Mouse (Mus musculus): Measurements from ENCODE around the gene Abtb1. TPM values are rescaled to one million over a fixed set of nuclear protein-coding genes. Genes with fewer than 3 reads are reported as not detected.

Abtb1 gene
- polyA plus RNA-seq, 1 experiment from 2014 or later, result 39.4 TPM

- Histone ChIP-seq H3K4me2 (ENCODE audit: low read length) (no peak overlapping the region), H3K9me3 (ENCODE audit: control insufficient read depth, low read length) (no peaks in the 10 kb centered on the region), H3K27me3 (replicated peaks; ENCODE audit: control insufficient read depth, insufficient read depth, low read length) (no peaks in the 10 kb centered on the region), H3K9ac (ENCODE audit: low read depth, low read length) (no peak overlapping the region), H3K4me1 (ENCODE audit: control insufficient read depth, insufficient read depth, low read depth, low read length) (peaks cover 3% of the 10 kb centered on the region; the same call in 1 of the 2 replicates), H3K36me3 (ENCODE audit: control insufficient read depth, insufficient read depth, low read length) (peaks cover 54% of the 10 kb centered on the region), H3K27ac (ENCODE audit: low read depth, low read length) (peak overlapping the region; percentile 58), H3K4me3 (ENCODE audit: low read length) (no peak overlapping the region)
- WGBS, result 70% methylated on average over 7 of the region's 7 CpGs
- no peak for ATAC-seq
These were observed 16.6 kb upstream of the Abtb1 start for GRCm38 (mm10) chr6:88858341-88858740.

- 83% methylated on average over 6 of the region's 6 CpGs for WGBS
- Histone ChIP-seq H3K9ac (ENCODE audit: low read depth, low read length) (peak overlapping the region; percentile 41), H3K27ac (ENCODE audit: low read depth, low read length) (0 out of 2 replicates have a peak overlapping the region, but pooled peaks have one; percentile 44), H3K4me1 (ENCODE audit: control insufficient read depth, insufficient read depth, low read depth, low read length) (peaks cover 3% of the 10 kb centered on the region; the same call in 1 of the 2 replicates), H3K36me3 (ENCODE audit: control insufficient read depth, insufficient read depth, low read length) (peaks cover 48% of the 10 kb centered on the region), H3K27me3 (replicated peaks; ENCODE audit: control insufficient read depth, insufficient read depth, low read length) (no peaks in the 10 kb centered on the region), H3K9me3 (ENCODE audit: control insufficient read depth, low read length) (no peaks in the 10 kb centered on the region), H3K4me2 (ENCODE audit: low read length) (no peak overlapping the region), H3K4me3 (ENCODE audit: low read length) (no peak overlapping the region)
- no peak for ATAC-seq
These were observed 16.0 kb upstream of the Abtb1 start for GRCm38 (mm10) chr6:88857830-88858229.

DNA sequence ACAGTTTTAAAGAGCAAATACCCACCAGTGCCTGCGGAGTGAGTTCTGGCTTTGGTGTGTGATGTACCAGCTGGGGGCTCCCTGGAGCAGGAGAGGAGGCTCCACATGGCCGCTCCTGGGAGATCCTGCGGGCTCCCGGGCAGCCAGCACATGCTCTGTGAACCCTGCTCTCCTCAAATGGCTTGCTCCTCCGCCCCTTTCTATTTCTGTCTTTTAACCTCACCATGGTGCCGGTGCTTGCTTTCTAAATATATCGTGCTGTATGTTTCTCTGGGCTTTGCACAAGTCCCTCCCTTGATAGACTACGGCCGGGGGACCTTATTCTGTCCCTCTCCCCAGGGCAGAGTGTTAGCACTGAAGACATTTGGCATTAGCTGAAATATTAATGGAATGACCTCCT, 15.5 kb upstream of the Abtb1 start:
- H3K4me1 ChIP-seq (ENCODE audit: control insufficient read depth, insufficient read depth, low read depth, low read length), result peaks cover 3% of the 10 kb centered on the region; the same call in 1 of the 2 replicates
- ATAC-seq, result no peak
- H3K9me3 ChIP-seq (ENCODE audit: control insufficient read depth, low read length), result no peaks in the 10 kb centered on the region
- no peak overlapping the region for H3K27ac ChIP-seq (ENCODE audit: low read depth, low read length)
- no peaks in the 10 kb centered on the region for H3K27me3 ChIP-seq (replicated peaks; ENCODE audit: control insufficient read depth, insufficient read depth, low read length)
- 35% methylated on average over 9 of the region's 9 CpGs for WGBS
- peaks cover 47% of the 10 kb centered on the region for H3K36me3 ChIP-seq (ENCODE audit: control insufficient read depth, insufficient read depth, low read length)
- H3K4me2 ChIP-seq (ENCODE audit: low read length), result no peak overlapping the region
- H3K4me3 ChIP-seq (ENCODE audit: low read length), result no peak overlapping the region
- H3K9ac ChIP-seq (ENCODE audit: low read depth, low read length), result no peak overlapping the region

GRCm38 (mm10) chr6:88855636-88856035, 13.9 kb upstream of the Abtb1 start:
- H3K4me1 ChIP-seq (ENCODE audit: control insufficient read depth, insufficient read depth, low read depth, low read length), result peaks cover 3% of the 10 kb centered on the region; the same call in 1 of the 2 replicates
- no peak overlapping the region for H3K27ac ChIP-seq (ENCODE audit: low read depth, low read length)
- 21% methylated on average over 5 of the region's 5 CpGs for WGBS
- no peak overlapping the region for H3K9ac ChIP-seq (ENCODE audit: low read depth, low read length)
- peaks cover 40% of the 10 kb centered on the region for H3K36me3 ChIP-seq (ENCODE audit: control insufficient read depth, insufficient read depth, low read length)
- peak; percentile 22; the same call in 1 of the 2 replicates for ATAC-seq
- H3K9me3 ChIP-seq (ENCODE audit: control insufficient read depth, low read length), result no peaks in the 10 kb centered on the region
- no peak overlapping the region for H3K4me3 ChIP-seq (ENCODE audit: low read length)
- no peak overlapping the region for H3K4me2 ChIP-seq (ENCODE audit: low read length)
- no peaks in the 10 kb centered on the region for H3K27me3 ChIP-seq (replicated peaks; ENCODE audit: control insufficient read depth, insufficient read depth, low read length)

GRCm38 (mm10) chr6:88854509-88854908, 12.7 kb upstream of the Abtb1 start:
- no peaks in the 10 kb centered on the region for H3K27me3 ChIP-seq (replicated peaks; ENCODE audit: control insufficient read depth, insufficient read depth, low read length)
- peaks cover 3% of the 10 kb centered on the region; the same call in 1 of the 2 replicates for H3K4me1 ChIP-seq (ENCODE audit: control insufficient read depth, insufficient read depth, low read depth, low read length)
- 75% methylated on average over 5 of the region's 5 CpGs for WGBS
- no peak overlapping the region for H3K4me3 ChIP-seq (ENCODE audit: low read length)
- ATAC-seq, result no peak
- no peak overlapping the region for H3K9ac ChIP-seq (ENCODE audit: low read depth, low read length)
- H3K27ac ChIP-seq (ENCODE audit: low read depth, low read length), result no peak overlapping the region
- no peak overlapping the region for H3K4me2 ChIP-seq (ENCODE audit: low read length)
- H3K9me3 ChIP-seq (ENCODE audit: control insufficient read depth, low read length), result no peaks in the 10 kb centered on the region
- peaks cover 31% of the 10 kb centered on the region for H3K36me3 ChIP-seq (ENCODE audit: control insufficient read depth, insufficient read depth, low read length)

DNA sequence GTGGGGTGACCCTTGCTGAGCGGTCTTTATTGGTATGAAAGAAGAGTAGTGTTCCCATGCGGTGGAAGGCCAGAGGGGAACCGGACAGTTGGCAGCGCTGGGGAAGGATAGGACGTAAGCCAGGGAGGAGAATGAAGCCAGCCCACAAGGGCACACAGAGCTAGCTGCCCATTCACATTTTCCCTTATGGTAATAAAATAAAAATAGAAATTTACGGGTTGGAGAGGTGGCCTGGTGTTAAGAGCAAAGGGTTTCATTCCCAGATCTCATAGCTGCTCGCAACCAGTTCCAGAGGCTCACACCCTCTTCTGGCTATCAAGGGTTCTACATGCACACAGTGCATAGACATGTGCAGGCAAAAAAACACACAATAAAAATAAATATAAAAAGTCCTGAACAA, 8.2 kb upstream of the Abtb1 start:
- no peak overlapping the region for H3K4me2 ChIP-seq (ENCODE audit: low read length)
- H3K27ac ChIP-seq (ENCODE audit: low read depth, low read length), result no peak overlapping the region
- H3K4me3 ChIP-seq (ENCODE audit: low read length), result no peak overlapping the region
- WGBS, result 87% methylated on average over 7 of the region's 7 CpGs
- H3K9ac ChIP-seq (ENCODE audit: low read depth, low read length), result no peak overlapping the region
- H3K4me1 ChIP-seq (ENCODE audit: control insufficient read depth, insufficient read depth, low read depth, low read length), result no peaks in the 10 kb centered on the region
- no peak for ATAC-seq
- no peaks in the 10 kb centered on the region for H3K9me3 ChIP-seq (ENCODE audit: control insufficient read depth, low read length)
- no peaks in the 10 kb centered on the region for H3K27me3 ChIP-seq (replicated peaks; ENCODE audit: control insufficient read depth, insufficient read depth, low read length)
- peaks cover 31% of the 10 kb centered on the region for H3K36me3 ChIP-seq (ENCODE audit: control insufficient read depth, insufficient read depth, low read length)

- Histone ChIP-seq H3K27ac (ENCODE audit: low read depth, low read length) (no peak overlapping the region), H3K4me3 (ENCODE audit: low read length) (no peak overlapping the region), H3K36me3 (ENCODE audit: control insufficient read depth, insufficient read depth, low read length) (peaks cover 31% of the 10 kb centered on the region), H3K4me1 (ENCODE audit: control insufficient read depth, insufficient read depth, low read depth, low read length) (no peaks in the 10 kb centered on the region), H3K27me3 (replicated peaks; ENCODE audit: control insufficient read depth, insufficient read depth, low read length) (no peaks in the 10 kb centered on the region), H3K9me3 (ENCODE audit: control insufficient read depth, low read length) (no peaks in the 10 kb centered on the region), H3K4me2 (ENCODE audit: low read length) (no peak overlapping the region), H3K9ac (ENCODE audit: low read depth, low read length) (no peak overlapping the region)
- no peak for ATAC-seq
- WGBS, result 52% methylated on average over 4 of the region's 4 CpGs
These were observed 7.5 kb upstream of the Abtb1 start for GRCm38 (mm10) chr6:88849270-88849669.

GRCm38 (mm10) chr6:88847571-88847970, 5.8 kb upstream of the Abtb1 start:
- 60% methylated on average over 2 of the region's 2 CpGs for WGBS
- no peak overlapping the region for H3K4me3 ChIP-seq (ENCODE audit: low read length)
- no peak overlapping the region for H3K9ac ChIP-seq (ENCODE audit: low read depth, low read length)
- H3K27me3 ChIP-seq (replicated peaks; ENCODE audit: control insufficient read depth, insufficient read depth, low read length), result no peaks in the 10 kb centered on the region
- no peak overlapping the region for H3K27ac ChIP-seq (ENCODE audit: low read depth, low read length)
- peaks cover 5% of the 10 kb centered on the region; the same call in 1 of the 2 replicates for H3K4me1 ChIP-seq (ENCODE audit: control insufficient read depth, insufficient read depth, low read depth, low read length)
- H3K4me2 ChIP-seq (ENCODE audit: low read length), result no peak overlapping the region
- H3K9me3 ChIP-seq (ENCODE audit: control insufficient read depth, low read length), result no peaks in the 10 kb centered on the region
- no peak for ATAC-seq
- peaks cover 34% of the 10 kb centered on the region for H3K36me3 ChIP-seq (ENCODE audit: control insufficient read depth, insufficient read depth, low read length)

GRCm38 (mm10) chr6:88844901-88845565, 3.2 kb upstream of the Abtb1 start:
- no peak for ATAC-seq
- Histone ChIP-seq H3K9me3 (ENCODE audit: control insufficient read depth, low read length) (no peaks in the 10 kb centered on the region), H3K4me3 (ENCODE audit: low read length) (no peak overlapping the region), H3K4me2 (ENCODE audit: low read length) (no peak overlapping the region), H3K36me3 (ENCODE audit: control insufficient read depth, insufficient read depth, low read length) (peaks cover 26% of the 10 kb centered on the region), H3K4me1 (ENCODE audit: control insufficient read depth, insufficient read depth, low read depth, low read length) (peaks cover 15% of the 10 kb centered on the region), H3K27me3 (replicated peaks; ENCODE audit: control insufficient read depth, insufficient read depth, low read length) (no peaks in the 10 kb centered on the region), H3K27ac (ENCODE audit: low read depth, low read length) (no peak overlapping the region), H3K9ac (ENCODE audit: low read depth, low read length) (no peak overlapping the region)
- 86% methylated on average over 7 of the region's 7 CpGs for WGBS

Data from hindbrain, embryonic 16.5 days (tissue).